Mouse (Mus musculus): ENCODE results near the gene Vwa2.

Gene Vwa2

GRCm38 (mm10) chr19:56908472-56909270 is 34.6 kb downstream of the Vwa2 start:
- WGBS, result 66% methylated on average over 17 of the region's 17 CpGs

GRCm38 (mm10) chr19:56910561-56910960 is 36.5 kb downstream of the Vwa2 start:
- 82% methylated on average over 11 of the region's 11 CpGs for WGBS

GRCm38 (mm10) chr19:56913761-56914160 is 39.7 kb downstream of the Vwa2 start:
- WGBS, result 90% methylated on average over 4 of the region's 4 CpGs

DNA sequence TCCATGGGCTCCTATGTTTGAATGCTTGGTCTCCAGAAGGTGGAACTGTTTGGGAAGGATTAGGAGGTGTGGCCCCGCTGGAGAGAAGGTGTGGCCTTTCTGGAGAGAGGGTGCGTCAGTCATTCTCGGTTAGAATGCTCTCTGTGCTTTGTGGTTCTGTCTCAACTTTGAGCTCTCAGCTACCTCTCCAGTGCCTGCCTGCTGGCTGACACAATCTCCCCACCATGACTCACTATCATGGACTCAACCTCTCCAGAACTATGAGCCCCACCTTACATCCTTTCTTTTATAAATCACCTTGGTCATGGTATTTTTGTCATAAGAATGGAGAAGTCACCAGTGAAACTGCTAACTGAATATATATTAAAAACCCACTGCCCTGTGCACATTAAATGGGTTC is 40.6 kb downstream of the Vwa2 start:
- WGBS, result 96% methylated on average over 3 of the region's 3 CpGs

GRCm38 (mm10) chr19:56915084-56915483 is 41.0 kb downstream of the Vwa2 start:
- 83% methylated on average over 6 of the region's 6 CpGs for WGBS

- whole genome bisulfite sequencing, result 32% methylated on average over 7 of the region's 7 CpGs
Measured at GRCm38 (mm10) chr19:56919628-56920027, 45.6 kb downstream of the Vwa2 start.

DNA sequence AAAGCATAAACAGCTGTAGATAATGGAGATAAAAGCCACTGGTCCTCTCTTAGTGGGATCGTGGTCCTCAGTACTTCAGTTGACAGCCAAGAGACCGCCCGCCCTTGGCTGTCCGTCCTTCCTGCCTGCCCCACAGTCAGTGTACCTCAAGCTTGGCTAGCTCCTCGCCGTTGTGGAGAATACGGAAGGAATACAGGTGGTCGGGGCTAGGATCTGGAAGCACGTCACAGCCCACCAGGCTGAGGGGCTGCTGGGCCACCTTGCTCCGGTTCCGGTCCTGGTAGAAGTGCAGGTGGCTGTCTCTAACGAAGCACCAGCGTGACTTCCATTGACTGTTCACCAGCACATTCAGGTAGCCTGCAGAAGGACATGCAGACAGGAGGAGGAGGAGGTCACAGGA is 46.2 kb downstream of the Vwa2 start:
- WGBS, result 87% methylated on average over 13 of the region's 13 CpGs

DNA sequence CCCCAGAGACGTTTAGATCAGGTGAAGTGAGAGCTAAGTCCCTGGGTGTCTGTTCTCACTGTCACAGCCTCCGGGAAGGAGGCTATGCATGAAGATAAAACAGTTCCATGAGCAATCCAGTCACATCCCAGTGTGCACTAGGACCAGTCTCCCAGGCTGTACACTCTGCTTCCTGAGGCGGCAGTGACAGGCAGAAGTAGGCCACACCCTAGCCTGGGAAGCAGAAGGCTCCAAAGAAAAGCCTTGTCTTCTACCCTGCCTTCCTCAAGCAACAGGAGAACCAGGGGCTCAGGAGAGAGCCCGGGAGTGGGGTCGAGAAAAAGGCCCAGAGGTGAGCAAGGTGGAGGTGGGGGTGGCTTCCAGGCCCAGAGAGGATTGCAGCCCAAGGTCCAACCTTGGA is 47.7 kb downstream of the Vwa2 start:
- WGBS, result 66% methylated on average over 5 of the region's 5 CpGs

DNA sequence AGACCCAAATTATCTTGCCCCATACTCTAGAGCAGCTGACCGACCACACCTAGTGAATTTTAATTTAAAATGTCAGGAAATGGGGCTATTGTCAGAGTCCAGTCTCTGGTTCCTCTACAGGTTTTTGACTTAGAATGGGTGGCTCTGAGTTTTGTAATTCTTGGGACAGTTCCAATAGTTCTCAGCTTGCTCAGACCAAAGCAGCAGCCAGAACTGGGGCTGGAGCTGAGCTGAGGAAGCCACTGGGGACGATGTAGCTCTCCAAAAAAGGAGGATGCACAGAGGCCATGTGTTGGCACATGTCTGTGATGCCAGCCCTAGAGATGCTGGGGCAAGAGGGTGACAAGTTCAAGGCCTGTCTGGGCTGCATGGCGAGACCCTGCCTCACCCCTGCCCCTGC is 55.3 kb downstream of the Vwa2 start:
- 57% methylated on average over 3 of the region's 3 CpGs for WGBS

DNA sequence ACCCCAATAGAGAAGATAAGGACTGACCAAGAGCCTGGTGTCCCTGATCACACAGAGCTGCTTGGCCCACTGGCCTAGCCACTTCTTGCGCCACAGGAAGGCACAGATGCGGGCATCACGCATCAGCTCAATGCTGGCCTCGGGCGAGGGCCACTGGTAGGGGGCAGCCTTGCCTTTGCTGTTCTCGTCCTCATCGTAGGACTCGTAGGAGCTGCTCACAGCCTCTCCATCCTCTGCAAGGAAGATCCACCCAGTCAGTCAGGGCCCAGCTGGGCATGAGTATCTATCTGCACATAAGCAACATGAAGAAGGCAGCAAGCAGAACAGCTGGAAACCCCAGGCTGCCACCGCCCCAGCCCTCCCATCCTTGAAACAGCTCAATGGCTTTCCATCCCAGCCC is 56.0 kb downstream of the Vwa2 start:
- WGBS, result 77% methylated on average over 9 of the region's 9 CpGs

GRCm38 (mm10) chr19:56933800-56934199 is 59.8 kb downstream of the Vwa2 start:
- WGBS, result 94% methylated on average over 3 of the region's 3 CpGs

GRCm38 (mm10) chr19:56935111-56935510 is 61.1 kb downstream of the Vwa2 start:
- 86% methylated on average over 6 of the region's 6 CpGs for whole genome bisulfite sequencing

- WGBS, result 93% methylated on average over 7 of the region's 7 CpGs
Measured at GRCm38 (mm10) chr19:56935777-56936176, 61.7 kb downstream of the Vwa2 start.

DNA sequence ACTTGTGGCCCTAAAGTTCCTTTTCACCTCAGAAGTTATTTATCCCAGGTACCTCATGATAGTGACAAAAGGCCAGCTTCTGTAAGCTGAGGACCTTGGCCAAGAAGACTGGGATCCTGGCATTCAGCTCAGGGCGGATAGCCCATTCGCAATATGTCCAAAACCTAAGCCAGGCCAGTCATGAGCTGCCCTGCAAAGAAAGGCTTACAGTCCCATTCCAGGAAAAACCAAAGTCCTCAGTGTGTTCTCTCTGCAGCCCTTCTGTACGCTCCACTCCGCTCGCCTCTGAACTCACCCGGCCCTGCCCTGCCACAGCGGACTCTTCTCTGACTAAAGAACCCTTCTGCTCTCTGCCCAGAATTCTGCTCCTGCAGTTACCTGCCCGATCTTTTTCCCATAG is 62.2 kb downstream of the Vwa2 start:
- WGBS, result 97% methylated on average over 8 of the region's 8 CpGs

- WGBS, result 94% methylated on average over 5 of the region's 5 CpGs
Measured at GRCm38 (mm10) chr19:56937911-56938310, 63.9 kb downstream of the Vwa2 start.

DNA sequence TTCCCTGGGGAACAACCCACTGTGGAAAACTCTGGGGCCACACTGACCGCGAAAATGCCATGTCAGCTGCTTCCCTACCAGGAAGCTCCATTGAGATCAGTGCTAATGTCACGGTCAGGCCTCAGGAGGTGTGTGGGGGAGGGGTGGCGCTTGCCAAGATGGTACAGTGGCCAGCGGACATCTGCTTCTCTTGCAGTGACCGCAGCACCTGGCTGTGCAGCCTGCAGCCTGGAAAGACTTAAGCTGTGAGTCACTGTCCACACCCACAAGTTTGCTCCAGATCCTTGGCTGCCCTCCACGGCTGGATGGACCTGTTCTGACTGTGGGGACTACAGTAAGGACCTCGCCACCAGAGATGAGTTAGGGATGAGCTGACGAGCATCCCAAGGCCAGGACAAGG is 65.8 kb downstream of the Vwa2 start:
- 79% methylated on average over 9 of the region's 9 CpGs for WGBS

GRCm38 (mm10) chr19:56940507-56940906 is 66.5 kb downstream of the Vwa2 start:
- 89% methylated on average over 11 of the region's 11 CpGs for WGBS

- 82% methylated on average over 7 of the region's 7 CpGs for WGBS
Measured at GRCm38 (mm10) chr19:56942216-56942615, 68.2 kb downstream of the Vwa2 start.

DNA sequence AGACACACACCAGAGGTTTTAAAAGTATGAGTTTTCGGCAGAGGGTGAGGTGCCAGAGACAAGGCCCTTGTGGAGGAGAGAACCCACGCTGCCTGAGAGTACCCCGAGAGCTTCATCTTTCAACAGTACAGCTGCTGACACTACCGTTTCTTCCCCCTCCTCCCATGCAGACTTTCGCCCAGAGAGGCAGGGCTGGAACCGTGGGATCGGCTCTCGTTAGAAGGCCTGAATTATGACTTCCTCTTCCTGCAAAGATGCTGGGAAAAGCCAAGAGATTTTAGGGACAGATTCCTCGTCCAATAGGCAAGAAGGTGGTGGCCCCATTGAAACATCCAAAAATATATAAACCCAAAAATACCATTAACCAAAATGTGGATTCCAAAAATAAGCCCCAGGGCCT is 70.2 kb downstream of the Vwa2 start:
- WGBS, result 60% methylated on average over 9 of the region's 9 CpGs

DNA sequence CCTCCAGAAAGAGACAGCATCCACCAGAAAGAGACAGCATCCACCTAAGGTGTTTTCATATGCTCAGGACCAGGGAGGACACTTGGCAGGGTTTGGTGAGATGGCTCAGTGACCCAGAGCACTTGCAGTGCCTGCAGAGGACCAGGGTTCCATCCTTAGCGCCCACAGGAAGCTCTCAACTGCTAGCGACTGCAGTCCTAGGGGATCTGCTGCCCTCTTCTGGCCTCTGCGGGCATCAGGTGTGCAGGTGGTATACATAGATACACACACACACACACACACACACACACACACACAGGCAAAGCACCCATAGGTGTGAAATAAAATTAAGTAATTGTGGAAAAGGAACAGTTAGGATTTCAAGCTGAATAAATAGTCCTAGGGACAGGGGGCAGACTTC is 70.8 kb downstream of the Vwa2 start:
- 94% methylated on average over 3 of the region's 3 CpGs for WGBS

DNA sequence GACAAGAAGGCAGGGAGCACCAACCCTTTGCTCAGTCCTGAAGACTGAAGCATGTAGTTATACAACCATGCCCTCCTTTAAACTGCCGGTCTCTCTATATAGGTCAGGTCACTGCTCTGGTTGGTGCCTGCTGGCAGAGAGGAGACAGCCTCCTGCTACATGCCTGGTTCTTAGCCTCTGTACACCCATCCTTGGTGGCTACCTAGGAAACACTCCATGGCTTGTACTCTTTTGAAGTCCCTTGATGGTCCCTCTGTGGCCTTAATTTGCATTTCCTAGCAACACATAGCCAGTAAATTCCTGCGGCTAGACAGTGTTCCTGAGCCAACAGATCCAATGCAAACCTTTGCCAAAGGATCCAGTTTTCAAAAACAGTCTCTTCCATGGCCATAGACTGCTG is 71.6 kb downstream of the Vwa2 start:
- whole genome bisulfite sequencing, result 81% methylated on average over 2 of the region's 2 CpGs

- 95% methylated on average over 7 of the region's 7 CpGs for WGBS
Measured at GRCm38 (mm10) chr19:56946277-56946676, 72.2 kb downstream of the Vwa2 start.

- WGBS, result 79% methylated on average over 3 of the region's 3 CpGs
Measured at GRCm38 (mm10) chr19:56946727-56947126, 72.7 kb downstream of the Vwa2 start.

Measured in cerebral cortex, adult 2 months (tissue).